Mouse (Mus musculus) urinary bladder, postnatal 36 days (tissue): ENCODE measurements around the gene Dll3.
"Not testable (repeated sequence)": the region's sequence is repeated elsewhere in the genome, so short reads cannot be mapped to it uniquely, and the experiment has no call there.

ENCODE experiments used
- DNase-seq, 2 experiments: peaks; one replicate each; pipeline ENCODE4 v3.0.0; 2022; ENCODE audit warnings: low spot score in 2 of 2, mixed read lengths in 1 of 2

Gene Dll3

DNA sequence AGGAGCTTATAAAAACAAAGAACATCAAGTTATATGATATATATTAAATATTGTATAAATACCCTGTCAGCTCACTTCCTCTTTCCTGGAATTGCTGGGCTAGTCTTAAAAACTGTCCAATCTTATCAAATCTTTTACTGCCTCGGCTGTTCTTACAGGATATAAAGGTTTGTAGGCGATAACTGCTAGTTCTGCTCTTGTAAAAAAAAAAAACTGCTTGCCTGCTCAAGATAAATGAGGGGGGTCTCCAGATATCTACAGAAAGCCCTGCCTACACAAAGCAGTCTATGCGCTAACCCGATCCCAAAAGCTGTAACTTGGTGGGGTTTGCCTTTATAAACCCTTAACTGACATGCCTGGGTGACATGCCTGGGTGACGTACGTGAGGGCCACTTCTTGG lies 47.4 kb downstream of the Dll3 start:
- no peak for DNase-seq

DNA sequence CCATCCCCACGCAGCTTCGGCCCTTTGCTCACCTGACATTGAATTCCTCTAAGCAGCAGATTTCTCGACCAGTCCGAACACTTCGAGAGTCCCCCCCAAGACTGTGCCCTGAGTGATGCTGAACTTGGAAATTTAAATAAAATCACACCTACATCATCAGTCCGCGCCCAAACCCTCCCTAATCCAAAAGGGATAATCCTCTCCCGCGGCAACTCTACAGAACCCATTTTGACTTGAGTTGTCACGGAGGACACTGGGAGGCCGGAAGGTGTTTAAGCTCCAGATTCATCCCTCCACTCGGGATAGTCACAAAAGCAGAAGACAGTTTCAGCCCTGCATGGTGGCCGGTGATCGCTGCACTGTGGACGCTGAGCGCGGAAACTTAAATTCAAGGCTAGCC lies 50.1 kb downstream of the Dll3 start:
- no peak for DNase-seq

DNA sequence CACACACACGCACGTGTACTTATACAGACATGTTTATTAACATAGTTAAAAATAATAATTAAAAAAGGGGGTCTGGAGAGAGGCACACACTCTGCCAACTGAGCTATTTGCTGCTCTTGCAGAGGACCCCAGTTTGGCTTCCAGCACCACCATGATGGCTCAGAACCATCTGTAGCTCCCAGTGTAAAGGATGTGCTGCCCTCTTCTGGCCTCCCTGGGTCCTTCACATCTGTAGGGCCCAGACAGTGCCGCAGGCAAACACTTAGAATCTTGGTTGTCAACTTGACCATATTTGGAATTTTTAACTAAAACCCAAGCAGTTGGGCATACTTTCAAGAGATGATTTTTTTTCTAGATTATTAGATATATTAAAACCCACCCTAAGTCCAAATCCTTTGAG lies 53.1 kb downstream of the Dll3 start:
- no peak for DNase-seq

DNA sequence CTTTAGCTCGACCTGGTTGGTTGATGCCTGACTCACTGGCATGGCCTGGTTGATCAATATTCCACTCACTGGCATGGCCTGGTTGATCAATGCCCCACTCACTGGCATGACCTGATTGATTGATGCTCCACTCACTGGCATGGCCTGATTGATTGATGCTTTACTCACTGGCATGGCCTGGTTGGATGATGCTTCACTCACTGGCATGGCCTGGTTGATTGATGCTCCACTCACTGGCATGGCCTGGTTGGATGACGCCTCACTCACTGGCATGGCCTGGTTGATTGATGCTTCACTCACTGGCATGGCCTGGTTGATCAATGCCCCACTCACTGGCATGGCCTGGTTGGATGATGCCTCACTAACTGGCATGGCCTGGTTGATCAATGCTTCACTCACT lies 58.1 kb downstream of the Dll3 start:
- DNase-seq = not testable (repeated sequence)
